Mouse (Mus musculus) hindbrain, embryonic 11.5 days (tissue): ENCODE measurements around the gene Tbc1d4. TPM values are rescaled to one million over a fixed set of nuclear protein-coding genes. Genes with fewer than 3 reads are reported as not detected.

Experiments used
- ATAC-seq: fragments of 200-750 bp; cut with Nextera tagmentation; 2 replicates; pipeline ENCODE4 v1.8.0; 2017; ENCODE audit warnings: mild to moderate bottlenecking, moderate TSS enrichment, moderate library complexity; ENCODE audit not compliant: low FRiP score
- DNase-seq: peaks from one replicate; pipeline ENCODE4 v3.0.0-alpha.2; 2015; ENCODE audit warnings: low spot score
- H3K27ac ChIP-seq: fragments of 300-500 bp; sonication (generic); 2 replicates; pipeline ENCODE4 v1.5.1; 2014; ENCODE audit warnings: mild to moderate bottlenecking, low read depth, low read length
- H3K27me3 ChIP-seq: fragments of 300-500 bp; sonication (generic); 2 replicates; pipeline ENCODE4 v1.6.1; 2014; ENCODE audit warnings: mild to moderate bottlenecking, low read length, moderate library complexity, mixed read lengths; ENCODE audit not compliant: control insufficient read depth, insufficient read depth
- H3K36me3 ChIP-seq: fragments of 300-500 bp; sonication (generic); 2 replicates; pipeline ENCODE4 v1.6.1; 2014; ENCODE audit warnings: mild to moderate bottlenecking, low read length, moderate library complexity, mixed read lengths; ENCODE audit not compliant: control insufficient read depth, insufficient read depth
- H3K4me1 ChIP-seq: fragments of 300-500 bp; sonication (generic); replicated peaks from 2 replicates; pipeline ENCODE4 v1.6.1; 2014; ENCODE audit warnings: low read length, mixed read lengths; ENCODE audit not compliant: control insufficient read depth, insufficient read depth
- H3K4me2 ChIP-seq: fragments of 300-500 bp; sonication (generic); replicated peaks from 2 replicates; pipeline ENCODE4 v1.6.1; 2014; ENCODE audit warnings: mild to moderate bottlenecking, low read depth, low read length
- H3K4me3 ChIP-seq: fragments of 300-500 bp; sonication (generic); 2 replicates; pipeline ENCODE4 v1.5.1; 2014; ENCODE audit warnings: low read depth, low read length
- H3K9ac ChIP-seq: fragments of 300-500 bp; sonication (generic); 2 replicates; pipeline ENCODE4 v1.6.1; 2014; ENCODE audit warnings: low read depth, low read length
- H3K9me3 ChIP-seq: fragments of 300-500 bp; sonication (generic); 2 replicates; pipeline ENCODE4 v1.6.1; 2016; ENCODE audit warnings: low read length; ENCODE audit not compliant: control insufficient read depth
- WGBS: fragments of 180-500 bp; shearing (Covaris S2); extraction: QIAGEN DNeasy Blood & Tissue Kit; methylation state at CpG from one replicate; pipeline ENCODE4 v1.1.7; 2014; 5-methylcytosine and 5-hydroxymethylcytosine counted together
- polyA plus RNA-seq: library from polyadenylated mRNA; unstranded; fragments of >200 nt; fragmentation: Nextera tagmentation; extraction: Ambion mirVana; gene quantifications from 2 replicates; pipeline ENCODE4 v1.2.1, GENCODE M21; 2014

Tbc1d4 gene
- 4.8 and 5.0 TPM in 2 replicates for polyA plus RNA-seq

GRCm38 (mm10) chr14:101608519-101609368, at the start of gene Tbc1d4:
Gene Tbc1d4 (minus strand): TSS chr14:101609191.
- ATAC-seq (peak; percentile 86), DNase-seq (peak; percentile 81)
- Histone ChIP-seq H3K9ac (peak within 1 kb of the TSS; percentile 67), H3K9me3 (no peaks in the 10 kb centered on the region), H3K27me3 (no peaks in the 10 kb centered on the region), H3K4me2 (peak within 1 kb of the TSS; percentile 90), H3K4me3 (peak within 1 kb of the TSS; percentile 73), H3K4me1 (no peaks in the 10 kb centered on the region), H3K36me3 (no peaks in the 10 kb centered on the region), H3K27ac (0 out of 2 replicates have a peak within 1 kb of the TSS, but pooled peaks have one; percentile 20)
- under 1% methylated on average over 61 of the region's 62 CpGs for WGBS

GRCm38 (mm10) chr14:101656307-101656706, 47.3 kb upstream of the Tbc1d4 start:
- Histone ChIP-seq H3K9ac (no peak overlapping the region), H3K27ac (no peak overlapping the region), H3K36me3 (no peaks in the 10 kb centered on the region), H3K4me1 (no peaks in the 10 kb centered on the region), H3K4me3 (no peak overlapping the region), H3K4me2 (no peak overlapping the region), H3K9me3 (no peaks in the 10 kb centered on the region), H3K27me3 (no peaks in the 10 kb centered on the region)
- ATAC-seq (no peak), DNase-seq (no peak)
- 91% methylated on average over 10 of the region's 10 CpGs for WGBS

GRCm38 (mm10) chr14:101654526-101654909, 45.5 kb upstream of the Tbc1d4 start:
- H3K27me3 ChIP-seq = no peaks in the 10 kb centered on the region
- peak overlapping the region; percentile 95 for H3K4me3 ChIP-seq
- 3% methylated on average over 10 of the region's 10 CpGs for WGBS
- H3K9ac ChIP-seq = peak overlapping the region; percentile 84
- peak; percentile 43 for DNase-seq
- H3K27ac ChIP-seq = peak overlapping the region; percentile 60; the same call in 1 of the 2 replicates
- H3K36me3 ChIP-seq = no peaks in the 10 kb centered on the region
- H3K4me1 ChIP-seq = no peaks in the 10 kb centered on the region
- H3K9me3 ChIP-seq = no peaks in the 10 kb centered on the region
- H3K4me2 ChIP-seq = peak overlapping the region; percentile 81
- ATAC-seq = peak; percentile 38; the same call in 1 of the 2 replicates

GRCm38 (mm10) chr14:101653581-101654525, 44.9 kb upstream of the Tbc1d4 start, which contains the start of gene Uchl3:
Gene Uchl3 (plus strand): TSS chr14:101653967.
- no peaks in the 10 kb centered on the region for H3K4me1 ChIP-seq
- H3K9me3 ChIP-seq = no peaks in the 10 kb centered on the region
- peak within 1 kb of the TSS; percentile 60 for H3K27ac ChIP-seq
- peak within 1 kb of the TSS; percentile 81 for H3K4me2 ChIP-seq
- H3K9ac ChIP-seq = peak within 1 kb of the TSS; percentile 84
- ATAC-seq (peak; percentile 94), DNase-seq (peak; percentile 100)
- no peaks in the 10 kb centered on the region for H3K27me3 ChIP-seq
- no peaks in the 10 kb centered on the region for H3K36me3 ChIP-seq
- under 1% methylated on average over 75 of the region's 81 CpGs for WGBS
- peak within 1 kb of the TSS; percentile 95 for H3K4me3 ChIP-seq

GRCm38 (mm10) chr14:101652571-101652970, 43.6 kb upstream of the Tbc1d4 start:
- Histone ChIP-seq H3K4me1 (no peaks in the 10 kb centered on the region), H3K4me2 (no peak overlapping the region), H3K36me3 (no peaks in the 10 kb centered on the region), H3K9ac (no peak overlapping the region), H3K9me3 (no peaks in the 10 kb centered on the region), H3K27ac (no peak overlapping the region), H3K4me3 (no peak overlapping the region), H3K27me3 (no peaks in the 10 kb centered on the region)
- 98% methylated on average over 6 of the region's 6 CpGs for WGBS
- ATAC-seq = no peak
- no peak for DNase-seq

GRCm38 (mm10) chr14:101650551-101650950, 41.6 kb upstream of the Tbc1d4 start:
- no peaks in the 10 kb centered on the region for H3K36me3 ChIP-seq
- WGBS = 92% methylated on average over 4 of the region's 4 CpGs
- no peak overlapping the region for H3K9ac ChIP-seq
- H3K9me3 ChIP-seq = no peaks in the 10 kb centered on the region
- H3K4me2 ChIP-seq = no peak overlapping the region
- H3K27me3 ChIP-seq = no peaks in the 10 kb centered on the region
- no peak overlapping the region for H3K4me3 ChIP-seq
- no peak for ATAC-seq
- no peak for DNase-seq
- H3K4me1 ChIP-seq = no peaks in the 10 kb centered on the region
- H3K27ac ChIP-seq = no peak overlapping the region

- Histone ChIP-seq H3K36me3 (no peaks in the 10 kb centered on the region), H3K27ac (no peak overlapping the region), H3K27me3 (no peaks in the 10 kb centered on the region), H3K9ac (no peak overlapping the region), H3K4me1 (no peaks in the 10 kb centered on the region), H3K4me2 (no peak overlapping the region), H3K4me3 (no peak overlapping the region), H3K9me3 (no peaks in the 10 kb centered on the region)
- DNase-seq (no peak), ATAC-seq (no peak)
- 86% methylated on average over 1 of the region's 1 CpGs for WGBS
Measured at GRCm38 (mm10) chr14:101644948-101645347, 36.0 kb upstream of the Tbc1d4 start.

GRCm38 (mm10) chr14:101640153-101640843, 31.3 kb upstream of the Tbc1d4 start, which contains the start of gene Commd6:
Gene Commd6 (minus strand): TSS chr14:101640686.
- Histone ChIP-seq H3K4me1 (no peaks in the 10 kb centered on the region), H3K4me2 (peak within 1 kb of the TSS; percentile 75), H3K4me3 (peak within 1 kb of the TSS; percentile 70), H3K27ac (peak within 1 kb of the TSS; percentile 75), H3K9me3 (no peaks in the 10 kb centered on the region), H3K27me3 (no peaks in the 10 kb centered on the region), H3K9ac (peak within 1 kb of the TSS; percentile 78), H3K36me3 (no peaks in the 10 kb centered on the region)
- ATAC-seq (peak; percentile 99), DNase-seq (peak; percentile 91)
- WGBS = under 1% methylated on average over 39 of the region's 39 CpGs
